Mouse (Mus musculus): ENCODE data around the gene Sh3bp2. TPM values are rescaled to one million over a fixed set of nuclear protein-coding genes. Genes with fewer than 3 reads are reported as not detected.

The Sh3bp2 gene
- polyA plus RNA-seq, 1 experiment = 17.1 TPM

DNA sequence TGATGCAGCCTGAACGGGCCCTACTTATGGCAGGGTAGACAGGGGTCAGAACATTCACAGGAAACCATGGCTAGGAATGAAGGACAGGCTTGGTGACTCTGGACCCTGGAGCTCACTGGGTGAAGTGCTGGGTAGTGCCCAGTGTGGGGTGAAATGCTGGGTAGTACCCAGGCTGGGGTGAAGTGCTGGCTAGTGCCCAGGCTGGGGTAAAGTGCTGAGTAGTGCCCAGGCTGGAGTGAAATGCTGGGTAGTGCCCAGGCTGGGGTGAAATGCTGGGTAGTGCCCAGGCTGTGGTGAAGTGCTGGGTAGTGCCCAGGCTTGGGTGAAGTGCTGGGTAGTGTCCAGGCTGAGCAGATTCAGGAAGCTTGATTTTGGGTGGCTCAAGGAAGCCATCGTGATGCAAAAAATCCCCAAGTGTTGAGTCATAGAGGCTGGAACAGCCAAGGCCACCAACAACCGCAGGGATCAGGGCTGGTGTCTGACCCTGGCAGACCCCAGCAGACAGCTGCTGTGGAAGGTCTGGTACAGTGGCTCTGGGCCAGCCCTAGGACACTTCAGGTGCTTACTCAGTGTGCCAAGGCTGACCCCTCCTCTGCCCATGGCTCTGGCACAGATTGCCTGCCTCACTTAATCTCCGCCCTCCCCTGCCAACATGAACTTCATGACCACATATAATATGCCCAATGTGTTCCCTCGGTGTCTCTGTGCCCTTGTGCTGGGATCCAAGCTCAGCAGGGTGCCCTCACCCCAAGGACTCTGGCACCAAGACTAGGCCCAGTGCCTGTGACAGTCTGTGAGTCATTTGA, 9.3 kb downstream of the Sh3bp2 start:
- peaks cover 53% of the 10 kb centered on the region for H3K36me3 ChIP-seq (replicated peaks; ENCODE audit: low read length)
- TF ChIP-seq FLI1 (IDR thresholded peaks at IDR 0.05; ENCODE audit: low read length) = no peak
- no peak for TF ChIP-seq GATA1 (IDR thresholded peaks at IDR 0.05; ENCODE audit: borderline replicate concordance, low read length)
- peak overlapping the region; percentile 76 for H3K4me3 ChIP-seq (replicated peaks)
- peaks cover 100% of the 10 kb centered on the region for H3K4me1 ChIP-seq
- H3K9me3 ChIP-seq = no peaks in the 10 kb centered on the region
- no peaks in the 10 kb centered on the region for H3K27me3 ChIP-seq (replicated peaks)

DNA sequence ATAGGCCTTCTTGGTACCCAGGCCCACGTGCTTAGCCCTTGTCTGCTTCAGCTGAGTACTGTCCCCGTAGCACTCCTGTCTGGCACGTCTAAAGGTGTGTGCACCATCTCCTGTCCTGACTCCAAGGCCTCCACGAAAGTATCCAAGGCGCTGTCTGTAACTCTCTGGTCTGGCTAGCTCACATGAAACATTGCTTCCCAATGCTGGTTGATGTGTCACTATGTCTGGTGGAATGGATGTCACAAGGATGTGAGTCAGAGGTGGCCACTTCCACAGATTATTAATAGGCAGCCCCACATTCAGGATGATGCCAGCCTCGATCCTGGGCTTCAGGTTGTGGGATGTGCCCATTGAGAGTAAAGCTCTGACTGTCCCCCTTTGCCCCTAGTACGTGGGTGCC, 10.2 kb downstream of the Sh3bp2 start:
- H3K4me1 ChIP-seq = peaks cover 100% of the 10 kb centered on the region
- H3K4me3 ChIP-seq (replicated peaks) = peak overlapping the region; percentile 44
- TF ChIP-seq FLI1 (IDR thresholded peaks at IDR 0.05; ENCODE audit: low read length) (no peak), GATA1 (IDR thresholded peaks at IDR 0.05; ENCODE audit: borderline replicate concordance, low read length) (no peak)
- H3K9me3 ChIP-seq = no peaks in the 10 kb centered on the region
- peaks cover 56% of the 10 kb centered on the region for H3K36me3 ChIP-seq (replicated peaks; ENCODE audit: low read length)
- H3K27me3 ChIP-seq (replicated peaks) = no peaks in the 10 kb centered on the region

DNA sequence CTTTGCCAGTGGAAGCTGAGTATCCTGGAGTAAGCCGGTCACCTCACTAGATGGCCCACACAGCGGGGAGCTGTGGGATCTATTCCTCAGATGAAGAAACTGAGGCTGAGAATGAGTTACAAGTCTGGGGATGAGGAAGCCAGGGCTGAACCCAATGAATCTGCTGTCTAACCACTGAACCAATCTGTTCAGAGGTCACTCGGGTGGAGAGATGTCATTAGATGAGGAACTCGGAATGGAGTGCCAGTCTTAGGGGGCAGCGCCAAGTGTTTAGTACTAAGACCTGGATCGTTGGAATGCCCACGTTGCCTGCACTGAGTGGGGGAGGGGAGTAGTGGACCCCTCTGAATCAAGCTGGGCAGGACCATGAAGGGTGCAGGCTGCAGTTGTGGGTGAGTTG, 12.4 kb downstream of the Sh3bp2 start:
- H3K27me3 ChIP-seq (replicated peaks) = peaks cover 2% of the 10 kb centered on the region
- peaks cover 100% of the 10 kb centered on the region for H3K4me1 ChIP-seq
- TF ChIP-seq GATA1 (IDR thresholded peaks at IDR 0.05; ENCODE audit: borderline replicate concordance, low read length) (no peak), FLI1 (IDR thresholded peaks at IDR 0.05; ENCODE audit: low read length) (no peak)
- H3K36me3 ChIP-seq (replicated peaks; ENCODE audit: low read length) = peaks cover 50% of the 10 kb centered on the region
- H3K9me3 ChIP-seq = no peaks in the 10 kb centered on the region
- no peak overlapping the region for H3K4me3 ChIP-seq (replicated peaks)

DNA sequence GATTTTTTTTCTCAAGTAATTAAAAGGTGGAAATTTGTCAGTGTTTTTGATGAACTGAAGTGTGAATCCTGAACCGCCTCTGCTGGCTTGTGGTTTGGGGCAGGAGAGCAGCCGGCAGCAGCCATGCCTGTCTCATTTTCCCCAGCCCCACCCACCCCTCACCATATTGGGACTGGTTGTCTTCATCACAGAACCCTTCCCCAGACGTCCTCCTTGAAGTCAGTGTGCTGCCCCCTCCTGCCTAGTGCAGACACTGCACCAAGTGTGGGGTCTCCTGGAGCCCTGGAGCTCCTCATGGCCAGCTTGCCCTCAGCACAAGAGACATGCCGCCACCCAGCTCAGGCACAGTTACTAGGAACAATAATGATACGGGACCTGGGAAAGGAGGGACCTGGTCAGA, 12.9 kb downstream of the Sh3bp2 start:
- Histone ChIP-seq H3K9me3 (no peaks in the 10 kb centered on the region), H3K27me3 (replicated peaks) (peaks cover 2% of the 10 kb centered on the region), H3K4me1 (peaks cover 100% of the 10 kb centered on the region), H3K36me3 (replicated peaks; ENCODE audit: low read length) (peaks cover 46% of the 10 kb centered on the region), H3K4me3 (replicated peaks) (no peak overlapping the region)
- TF ChIP-seq GATA1 (IDR thresholded peaks at IDR 0.05; ENCODE audit: borderline replicate concordance, low read length) (no peak), FLI1 (IDR thresholded peaks at IDR 0.05; ENCODE audit: low read length) (no peak)

DNA sequence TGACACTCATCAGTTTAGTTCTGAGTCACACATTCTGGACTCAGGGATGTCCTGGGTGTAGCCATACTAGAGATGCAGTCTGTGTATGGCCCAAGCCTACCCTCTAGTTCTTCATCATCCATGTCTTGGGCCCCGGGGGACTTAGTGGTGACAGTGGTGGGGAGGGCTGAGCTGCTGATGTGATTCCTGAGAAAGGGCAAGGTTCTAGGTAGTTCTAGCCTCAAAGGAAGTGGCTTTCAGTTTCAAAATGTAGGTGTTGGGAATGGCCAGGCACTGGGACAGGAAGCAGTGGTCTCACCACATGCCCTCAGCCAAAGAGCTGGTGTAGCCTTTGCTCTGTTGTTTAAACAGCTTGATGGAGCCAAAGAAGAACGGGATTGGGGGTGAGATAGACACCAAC, 13.5 kb downstream of the Sh3bp2 start:
- H3K9me3 ChIP-seq = no peaks in the 10 kb centered on the region
- H3K36me3 ChIP-seq (replicated peaks; ENCODE audit: low read length) = peaks cover 40% of the 10 kb centered on the region
- peaks cover 2% of the 10 kb centered on the region for H3K27me3 ChIP-seq (replicated peaks)
- H3K4me3 ChIP-seq (replicated peaks) = no peak overlapping the region
- H3K4me1 ChIP-seq = peaks cover 100% of the 10 kb centered on the region
- no peak for TF ChIP-seq FLI1 (IDR thresholded peaks at IDR 0.05; ENCODE audit: low read length)
- TF ChIP-seq GATA1 (IDR thresholded peaks at IDR 0.05; ENCODE audit: borderline replicate concordance, low read length) = no peak

DNA sequence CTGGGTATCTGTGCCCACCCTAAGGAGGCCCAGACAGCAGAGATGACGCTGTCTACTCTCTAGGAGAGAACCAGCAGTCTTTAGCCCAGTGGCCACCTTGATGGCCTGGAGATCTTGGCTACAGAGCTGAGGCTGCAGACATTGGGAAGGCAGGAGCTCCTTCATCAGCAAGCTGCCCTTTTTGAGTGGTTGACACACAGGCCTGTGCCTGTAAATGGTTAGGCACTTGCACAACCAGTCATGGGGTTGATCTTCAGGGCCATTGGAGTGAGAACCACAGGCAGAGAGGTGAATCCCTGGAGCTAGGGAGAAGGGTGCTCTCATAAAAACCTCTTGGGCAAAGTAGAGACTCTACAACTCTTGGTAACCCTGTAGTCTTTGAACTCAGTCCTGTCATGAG, 16.5 kb downstream of the Sh3bp2 start:
- Histone ChIP-seq H3K36me3 (replicated peaks; ENCODE audit: low read length) (peaks cover 52% of the 10 kb centered on the region), H3K4me3 (replicated peaks) (peak overlapping the region; percentile 2), H3K27me3 (replicated peaks) (peaks cover 2% of the 10 kb centered on the region), H3K9me3 (no peaks in the 10 kb centered on the region), H3K4me1 (peaks cover 99% of the 10 kb centered on the region)
- TF ChIP-seq GATA1 (IDR thresholded peaks at IDR 0.05; ENCODE audit: borderline replicate concordance, low read length) (no peak), FLI1 (IDR thresholded peaks at IDR 0.05; ENCODE audit: low read length) (no peak)

DNA sequence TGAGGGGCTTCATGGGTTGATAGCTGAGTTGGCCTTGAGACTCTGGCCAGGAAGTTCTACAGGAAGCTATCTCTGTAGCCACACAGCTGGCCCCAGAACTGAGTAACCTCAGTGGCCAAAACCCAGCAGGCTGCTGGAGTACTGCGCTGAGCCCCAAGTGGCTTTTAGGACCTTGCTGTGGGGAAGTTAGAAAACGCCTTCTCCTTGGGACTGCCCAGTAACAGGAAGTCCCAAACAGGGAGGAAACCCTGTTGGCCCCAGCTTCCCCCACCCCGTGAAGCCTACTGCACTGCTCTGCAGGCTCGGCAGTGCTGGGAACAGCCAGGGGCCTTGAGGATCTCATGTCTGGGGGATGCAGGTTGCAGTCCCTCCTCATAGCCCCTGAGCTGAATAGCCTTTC, 17.5 kb downstream of the Sh3bp2 start:
- Histone ChIP-seq H3K9me3 (no peaks in the 10 kb centered on the region), H3K36me3 (replicated peaks; ENCODE audit: low read length) (peaks cover 50% of the 10 kb centered on the region), H3K4me3 (replicated peaks) (peak overlapping the region; percentile 90), H3K4me1 (peaks cover 94% of the 10 kb centered on the region), H3K27me3 (replicated peaks) (peaks cover 2% of the 10 kb centered on the region)
- TF ChIP-seq GATA1 (IDR thresholded peaks at IDR 0.05; ENCODE audit: borderline replicate concordance, low read length) = no peak
- no peak for TF ChIP-seq FLI1 (IDR thresholded peaks at IDR 0.05; ENCODE audit: low read length)

DNA sequence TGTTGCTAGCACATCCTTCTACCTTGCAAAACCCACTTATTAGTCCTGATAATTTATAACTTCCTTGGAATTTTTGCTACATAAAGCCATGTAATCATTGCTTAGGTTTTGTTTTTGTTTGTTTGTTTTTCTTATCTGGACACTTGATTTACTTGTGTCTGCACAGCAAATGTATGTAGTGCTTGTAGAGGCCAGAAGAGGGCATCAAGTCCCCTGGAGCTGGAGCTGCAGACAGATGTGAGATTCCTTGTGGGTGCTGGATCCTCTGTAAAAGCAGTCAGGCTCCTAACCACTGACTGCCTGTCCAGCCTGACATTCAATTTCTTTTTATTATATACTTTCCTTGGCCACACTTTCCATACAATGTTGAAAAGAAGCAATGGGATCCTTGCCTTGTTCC, 21.8 kb downstream of the Sh3bp2 start:
- Histone ChIP-seq H3K36me3 (replicated peaks; ENCODE audit: low read length) (peaks cover 53% of the 10 kb centered on the region), H3K4me1 (peaks cover 91% of the 10 kb centered on the region), H3K9me3 (no peaks in the 10 kb centered on the region), H3K27me3 (replicated peaks) (no peaks in the 10 kb centered on the region), H3K4me3 (replicated peaks) (no peak overlapping the region)
- TF ChIP-seq GATA1 (IDR thresholded peaks at IDR 0.05; ENCODE audit: borderline replicate concordance, low read length) (no peak), FLI1 (IDR thresholded peaks at IDR 0.05; ENCODE audit: low read length) (no peak)

DNA sequence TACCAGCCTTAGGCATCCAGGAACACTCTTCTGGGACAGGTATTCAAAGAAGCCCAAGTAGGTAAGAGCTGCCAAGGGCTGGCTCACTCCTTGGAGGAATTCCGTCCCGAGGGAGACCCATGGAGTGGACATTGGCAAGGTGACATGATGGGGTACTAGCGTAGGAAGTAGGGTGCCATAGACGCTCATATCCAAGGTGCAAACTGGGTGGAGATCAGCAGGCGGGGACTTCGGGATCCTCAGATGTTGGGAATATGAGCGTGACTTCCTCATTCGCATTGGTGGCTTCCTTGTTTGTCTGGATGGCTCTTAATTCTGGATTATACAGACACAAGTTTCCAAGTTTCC, 23.5 kb downstream of the Sh3bp2 start:
- no peaks in the 10 kb centered on the region for H3K9me3 ChIP-seq
- peaks cover 65% of the 10 kb centered on the region for H3K36me3 ChIP-seq (replicated peaks; ENCODE audit: low read length)
- H3K4me1 ChIP-seq = peaks cover 74% of the 10 kb centered on the region
- peak overlapping the region; percentile 92 for H3K4me3 ChIP-seq (replicated peaks)
- no peak for TF ChIP-seq GATA1 (IDR thresholded peaks at IDR 0.05; ENCODE audit: borderline replicate concordance, low read length)
- TF ChIP-seq FLI1 (IDR thresholded peaks at IDR 0.05; ENCODE audit: low read length) = no peak
- H3K27me3 ChIP-seq (replicated peaks) = no peaks in the 10 kb centered on the region

DNA sequence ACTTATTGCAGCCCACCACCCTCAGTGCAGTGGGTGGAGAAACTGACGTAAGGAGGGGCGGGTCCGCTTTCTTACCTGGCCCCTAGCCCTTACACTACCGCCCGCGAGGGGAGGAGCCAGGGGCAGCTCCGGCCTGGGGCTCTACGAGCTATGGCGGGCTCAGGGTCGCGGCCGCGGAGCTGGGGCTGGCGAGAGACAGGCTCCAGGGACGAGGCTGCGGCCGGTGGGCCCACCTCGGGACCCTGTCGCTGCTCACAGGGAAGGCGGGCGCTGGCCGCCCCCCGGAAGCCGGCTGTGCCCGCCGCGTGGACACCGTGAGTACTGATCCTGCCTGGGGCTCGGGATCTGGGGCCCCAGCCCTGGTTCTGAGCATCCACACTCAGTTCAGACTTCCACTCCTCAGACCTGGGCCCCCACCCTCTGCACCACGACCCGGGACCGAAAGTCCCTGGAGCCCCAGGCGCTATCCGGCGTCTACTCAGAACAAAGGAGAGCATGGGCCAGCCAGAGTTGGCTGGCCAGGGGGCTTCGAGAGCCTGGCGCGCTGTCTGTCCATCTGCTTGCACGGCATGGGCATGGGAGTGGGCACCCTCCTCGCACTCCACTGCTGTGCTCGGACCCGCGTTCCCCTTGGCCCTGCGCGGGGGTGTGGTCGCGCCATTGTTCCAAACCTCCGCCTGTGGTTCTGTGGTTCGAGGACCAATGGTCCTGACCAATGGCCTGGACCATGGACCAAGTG, 24.0 kb downstream of the Sh3bp2 start:
- Histone ChIP-seq H3K9me3 (no peaks in the 10 kb centered on the region), H3K4me3 (replicated peaks) (peak overlapping the region; percentile 92), H3K4me1 (peaks cover 69% of the 10 kb centered on the region), H3K36me3 (replicated peaks; ENCODE audit: low read length) (peaks cover 65% of the 10 kb centered on the region), H3K27me3 (replicated peaks) (no peaks in the 10 kb centered on the region)
- TF ChIP-seq GATA1 (IDR thresholded peaks at IDR 0.05; ENCODE audit: borderline replicate concordance, low read length) (no peak), FLI1 (IDR thresholded peaks at IDR 0.05; ENCODE audit: low read length) (no peak)
